Mouse (Mus musculus): Measurements from ENCODE around the gene Kif24.

The Kif24 gene

DNA sequence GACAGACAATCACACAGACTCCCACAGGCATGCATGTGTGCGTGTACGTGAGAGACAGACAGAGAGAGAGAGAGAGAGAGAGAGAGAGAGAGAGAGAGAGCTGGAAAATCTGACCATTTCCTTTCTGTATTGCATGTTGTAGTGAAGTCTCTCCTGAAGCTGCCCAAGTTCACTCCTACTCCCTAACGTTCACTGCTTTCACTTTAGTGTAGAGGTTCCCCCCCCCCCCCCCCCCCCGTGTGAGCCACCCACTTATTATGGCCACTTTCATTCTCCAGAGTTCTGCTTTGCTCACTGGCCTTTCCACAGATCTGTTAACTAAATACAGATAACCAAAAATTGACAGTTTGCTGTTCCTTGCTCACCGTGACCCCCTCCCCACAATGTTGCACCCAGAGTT is 116.8 kb downstream of the Kif24 start:
- DNase-seq (ENCODE audit: low spot score), result no peak

DNA sequence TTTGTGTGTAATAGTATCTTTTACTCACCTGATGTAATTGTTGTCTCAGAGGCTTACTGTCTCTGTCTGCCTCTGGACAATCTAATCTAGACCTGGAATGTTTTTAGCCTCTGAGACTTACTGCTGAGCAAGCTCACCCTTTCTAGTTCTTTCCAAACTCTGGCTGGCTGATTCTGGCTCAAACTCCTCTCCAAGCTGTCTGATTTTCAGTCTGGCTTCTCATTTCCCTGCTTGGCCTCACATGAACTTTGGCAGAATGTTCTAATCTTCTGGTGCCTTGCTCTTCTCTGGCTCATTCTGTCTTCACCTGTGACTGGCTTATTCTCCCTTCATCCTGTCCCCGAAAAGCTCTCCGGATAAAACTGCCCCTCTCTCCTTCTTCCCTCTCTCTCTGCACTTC is 118.7 kb downstream of the Kif24 start:
- DNase-seq (ENCODE audit: low spot score), result peak; percentile 80

DNA sequence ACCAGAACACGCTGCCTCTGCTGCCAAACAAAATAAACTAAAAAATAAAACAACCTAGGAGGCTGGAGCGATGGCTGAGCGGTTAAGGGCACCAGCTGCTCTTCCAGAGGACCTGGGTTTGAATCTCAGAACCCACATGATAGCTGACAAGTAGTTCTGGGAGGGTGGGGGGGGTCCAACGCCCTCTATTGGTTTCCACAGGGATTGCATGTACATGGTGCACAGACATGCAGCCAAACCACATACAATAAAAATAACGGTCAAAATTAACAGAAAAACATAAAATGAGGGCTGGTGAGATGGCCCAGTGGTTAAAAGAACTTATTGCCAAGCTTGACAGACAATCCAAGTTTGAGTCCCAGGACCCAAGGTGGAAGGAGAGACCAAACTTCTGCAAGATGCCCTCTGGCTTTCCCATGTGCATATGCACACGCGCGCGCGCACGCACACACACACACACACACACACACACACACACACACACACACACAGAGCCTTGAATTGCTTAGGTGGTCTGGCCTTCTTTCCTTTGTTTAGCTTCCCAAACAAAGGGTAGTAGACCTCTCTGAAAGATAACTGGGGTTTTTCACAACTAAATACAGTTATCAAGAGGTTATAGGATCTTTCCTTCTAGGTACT is 123.7 kb downstream of the Kif24 start:
- DNase-seq (ENCODE audit: low spot score), result no peak
